Comparison of ENCODE assay signal across 8 mouse cellular contexts in the genomic region with DNA sequence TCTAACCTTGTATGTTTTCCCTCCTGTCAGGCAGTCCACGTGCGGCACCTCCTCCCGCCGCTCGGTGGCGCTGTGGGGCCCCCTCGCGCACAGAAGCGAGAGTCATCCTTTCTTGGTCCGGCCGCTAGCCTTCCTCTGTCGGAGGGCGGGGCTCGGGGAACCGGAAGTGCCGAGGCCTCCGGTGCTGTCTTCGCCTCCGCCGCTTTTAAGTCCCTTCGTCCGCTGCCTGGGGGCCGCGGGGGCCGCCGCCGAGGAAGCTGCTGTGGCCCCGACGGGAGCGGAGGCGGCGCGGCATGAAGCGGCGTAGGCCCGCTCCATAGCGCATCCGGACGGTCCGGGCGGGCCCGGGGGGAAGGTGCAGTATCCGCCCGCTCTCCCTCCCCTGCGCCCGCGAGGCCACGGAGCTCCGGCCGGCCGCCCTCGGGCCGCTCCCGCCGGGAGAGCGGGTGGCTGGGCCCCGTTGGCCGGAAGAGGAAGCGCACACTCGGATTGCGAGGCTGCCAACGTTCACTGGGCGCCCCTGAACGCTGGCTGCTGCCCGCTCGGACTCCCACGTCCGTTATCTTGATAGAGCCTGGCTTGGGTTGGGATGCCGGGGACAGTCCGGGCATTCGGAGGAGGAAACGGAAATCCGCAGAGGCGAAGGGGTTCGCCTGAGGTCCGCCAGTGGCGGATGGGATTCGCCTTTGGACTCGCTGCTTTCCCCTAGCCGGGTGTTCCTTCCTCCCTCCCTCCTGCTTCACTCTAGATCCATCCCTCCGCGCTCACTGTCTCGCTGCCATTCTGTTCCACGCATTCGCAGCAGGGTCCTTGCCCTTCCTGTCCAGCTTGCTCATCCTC. TPM values are rescaled to one million over a fixed set of nuclear protein-coding genes. Genes with fewer than 3 reads are reported as not detected.
A peak's percentile ranks its signal among the peaks of the same experiment; 100 is the strongest.
DNase-seq lines count a peak whose midpoint lies in the region; ATAC-seq and TF ChIP-seq lines count a peak whose summit lies in the region.

A gene (plus strand): TSS at position 146 of the 840 bp plus-strand sequence.

- no peaks in the 10 kb centered on the region for H3K27me3 ChIP-seq in Patski
- H3K27me3 ChIP-seq in hindbrain, embryonic 14.5 days (ENCODE audit: control insufficient read depth, insufficient read depth, low read length): no peaks in the 10 kb centered on the region

- H3K27ac ChIP-seq in hindbrain, embryonic 14.5 days: peak within 1 kb of the TSS; percentile 86

- CTCF ChIA-PET in Patski (lab: Charles Lee): interaction anchor here (0.6 to 4.9 kb wide), 6 partner anchors 12 to 825 kb away, joined by 3 to 21 read pairs (median 5); no protein-coding TSS in a partner anchor

- peaks cover 8% of the 10 kb centered on the region for H3K4me1 ChIP-seq in hindbrain, embryonic 14.5 days (replicated peaks; ENCODE audit: control insufficient read depth, insufficient read depth, low read length)

- H3K4me3 ChIP-seq in hindbrain, embryonic 14.5 days (replicated peaks; ENCODE audit: low read length): peak within 1 kb of the TSS; percentile 98

- peak; percentile 88 for ATAC-seq in Patski
- peak; percentile 93 for ATAC-seq in hindbrain, embryonic 14.5 days (ENCODE audit: low FRiP score)

- no peak for DNase-seq in Patski (ENCODE audit: low read depth, low spot score)
- DNase-seq in cerebellum, postnatal 14 days: peak; percentile 97
- DNase-seq in frontal cortex, postnatal 25 days (ENCODE audit: low spot score in 2 of 2): peak; percentile 88 to 89
- peak; percentile 96 for DNase-seq in hindbrain, embryonic 14.5 days (ENCODE audit: low spot score)
- DNase-seq in layer of hippocampus, postnatal 36 days: peak; percentile 91
- peak; percentile 96 for DNase-seq in lung, postnatal 36 days
- peak; percentile 96 for DNase-seq in retina, postnatal 1 day
- DNase-seq in urinary bladder, adult 18-20 months (ENCODE audit: low spot score in 2 of 2): peak; percentile 89 to 90

- peaks cover 15% of the 10 kb centered on the region for H3K36me3 ChIP-seq in hindbrain, embryonic 14.5 days (replicated peaks; ENCODE audit: control insufficient read depth, insufficient read depth)

- peak; percentile 100 for TF ChIP-seq CTCF in Patski (IDR thresholded peaks at IDR 0.05)

- H3K9me3 ChIP-seq in hindbrain, embryonic 14.5 days (ENCODE audit: control insufficient read depth, low read length): no peaks in the 10 kb centered on the region

- H3K4me2 ChIP-seq in hindbrain, embryonic 14.5 days (replicated peaks): peak within 1 kb of the TSS; percentile 93

- WGBS in hindbrain, embryonic 14.5 days: under 1% methylated on average over 84 of the region's 85 CpGs

- H3K9ac ChIP-seq in hindbrain, embryonic 14.5 days: peak within 1 kb of the TSS; percentile 98

- POLR2A ChIA-PET in Patski (lab: Charles Lee): interaction anchor here (0.6 to 0.9 kb wide), 4 partner anchors 11 to 69 kb away, joined by 3 to 7 read pairs (median 3); a partner anchor contains a TSS

- in situ Hi-C loops in Patski (cut with MboI; ENCODE audit: low pct_unique_long_range_greater_than_20kb): no loop called here

RNA-seq across cellular contexts. Expression of the gene that starts here (rescaled TPM):
- 72.5 TPM for polyA plus RNA-seq in Patski (2021)
- polyA plus RNA-seq in hindbrain, embryonic 14.5 days (2014; fragmentation: Nextera tagmentation; extraction: Ambion mirVana): 33.9 and 39.5 TPM in 2 replicates
- 100 to 1,000 TPM; 162 to 163 TPM for total RNA-seq in layer of hippocampus, postnatal 36 days (2021)
